Mouse (Mus musculus) CD8-positive naive resting alpha-beta T cell, adult 2 months (primary cell): ENCODE measurements around the gene Tcp11l1.
A peak's percentile ranks its signal among the peaks of the same experiment; 100 is the strongest.

Experiments
- DNase-seq, 2 experiments: peaks; one replicate each; pipeline ENCODE4 v3.0.0; 2022; ENCODE audit warnings: low read depth in 2 of 2, low spot score in 2 of 2

The Tcp11l1 gene

DNA sequence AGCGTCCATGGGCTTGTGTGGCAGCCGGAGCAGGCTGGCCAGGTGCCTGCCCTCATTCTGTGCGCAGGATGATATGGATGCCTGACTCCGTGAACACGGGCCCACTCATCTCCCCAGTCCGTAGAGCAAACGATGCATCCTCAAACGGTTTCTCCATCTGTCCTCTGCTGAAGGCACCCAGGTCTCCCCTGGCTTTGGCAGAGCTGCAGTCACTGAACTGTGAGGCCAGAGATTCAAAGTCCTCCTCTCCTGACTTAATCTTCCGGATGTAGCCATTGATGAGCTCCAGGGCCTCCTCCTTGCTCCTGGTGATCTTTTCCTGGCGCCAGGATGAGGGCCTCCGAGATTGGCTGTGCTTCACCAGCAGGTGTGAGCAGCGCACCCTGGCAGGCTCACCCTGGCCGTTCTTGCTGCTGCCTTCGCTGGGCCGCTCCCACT, 2.3 kb upstream of the Tcp11l1 start:
- no peak for DNase-seq

DNA sequence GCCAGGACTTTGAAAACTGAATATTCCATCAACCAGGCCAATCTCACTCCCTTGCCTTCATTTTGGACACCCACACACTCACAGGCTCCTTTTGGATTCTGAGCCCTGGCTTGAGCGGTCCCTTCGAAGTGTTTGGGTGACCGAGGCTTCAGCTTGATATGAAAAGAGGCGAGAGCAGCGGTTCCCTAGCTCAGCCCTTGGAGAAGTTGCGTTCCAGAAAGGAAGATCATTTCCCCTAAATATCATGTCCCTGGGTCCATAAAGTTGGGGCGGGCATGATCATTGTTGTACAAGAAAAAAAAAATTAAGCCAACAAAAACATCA, 479 bp upstream of the Tcp11l1 start:
- DNase-seq = no peak

DNA sequence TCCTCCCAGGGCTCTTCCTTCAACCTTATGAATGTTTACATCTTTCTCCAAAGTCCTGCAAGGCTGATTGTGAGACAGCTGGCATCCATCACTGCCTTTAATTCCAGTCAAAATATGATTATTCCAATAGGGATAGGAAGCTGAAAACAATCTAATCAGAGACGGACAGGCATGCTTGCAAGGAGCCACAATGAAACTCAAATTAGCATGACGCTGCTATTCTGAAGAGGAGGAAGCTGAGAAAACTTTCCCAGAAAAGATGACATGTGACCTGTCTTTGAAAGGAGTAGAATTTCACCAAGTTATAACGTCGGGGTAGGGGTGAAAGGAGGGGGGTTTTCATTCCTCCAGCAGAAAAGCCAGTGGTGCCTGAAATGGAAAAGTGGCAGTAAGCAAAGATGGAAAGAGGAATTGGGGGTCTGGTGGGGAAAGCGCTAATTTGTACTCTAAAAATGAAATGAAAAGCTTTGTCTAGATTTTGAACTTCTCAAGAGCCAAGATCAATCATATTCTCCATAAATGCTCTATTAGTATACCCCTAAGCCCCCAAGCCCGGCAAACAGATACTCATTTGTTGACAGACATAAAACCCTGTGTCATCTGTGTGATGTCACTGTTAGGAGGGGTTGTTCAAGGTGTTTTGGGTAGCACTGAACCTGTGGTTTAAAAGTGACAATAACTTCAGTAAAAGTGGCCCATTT, 1.1 kb downstream of the Tcp11l1 start:
- DNase-seq = no peak

DNA sequence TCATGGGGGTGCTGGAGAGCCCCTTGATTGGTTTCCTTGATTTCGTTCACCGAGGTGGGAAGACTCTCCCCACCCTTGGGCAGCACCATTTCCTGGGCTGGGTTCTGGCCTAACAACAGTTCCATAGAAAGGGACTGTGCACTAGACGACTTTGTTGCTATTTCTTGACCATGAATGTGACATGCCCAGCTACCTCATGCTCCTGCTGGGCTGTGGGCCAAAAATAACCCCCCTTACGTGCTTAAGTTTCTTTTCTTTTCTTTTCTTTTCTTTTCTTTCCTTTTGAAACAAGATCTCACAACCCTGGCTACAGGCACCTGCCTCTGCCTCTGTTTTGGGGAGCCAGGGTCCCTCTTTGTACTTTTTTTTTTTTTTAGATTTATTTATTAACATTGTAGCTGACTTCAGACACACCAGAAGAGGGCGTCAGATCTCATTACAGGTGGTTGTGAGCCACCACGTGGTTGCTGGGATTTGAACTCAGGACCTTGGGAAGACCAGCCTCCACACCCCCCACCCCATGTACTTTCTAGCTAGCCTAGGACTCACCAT, 2.1 kb downstream of the Tcp11l1 start:
- DNase-seq = no peak

DNA sequence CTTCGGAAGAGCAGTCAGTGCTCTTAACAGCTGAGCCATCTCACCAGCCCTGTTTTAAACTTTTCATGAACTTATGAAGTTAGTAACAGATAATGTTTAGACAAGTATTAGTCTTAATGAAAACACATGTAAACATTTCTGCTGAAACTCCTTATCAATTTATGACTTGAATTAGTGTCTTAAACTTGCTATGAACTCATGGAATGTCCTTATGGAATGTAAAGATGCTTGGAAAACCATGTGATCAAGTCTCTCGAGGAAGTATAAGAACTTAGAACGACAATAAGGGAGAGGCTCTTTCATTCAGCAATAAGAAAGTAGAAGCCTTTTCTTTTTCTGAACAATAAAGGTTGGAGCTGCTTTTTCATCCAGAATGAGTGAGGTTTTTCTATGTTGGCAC, 7.6 kb downstream of the Tcp11l1 start:
- no peak for DNase-seq

DNA sequence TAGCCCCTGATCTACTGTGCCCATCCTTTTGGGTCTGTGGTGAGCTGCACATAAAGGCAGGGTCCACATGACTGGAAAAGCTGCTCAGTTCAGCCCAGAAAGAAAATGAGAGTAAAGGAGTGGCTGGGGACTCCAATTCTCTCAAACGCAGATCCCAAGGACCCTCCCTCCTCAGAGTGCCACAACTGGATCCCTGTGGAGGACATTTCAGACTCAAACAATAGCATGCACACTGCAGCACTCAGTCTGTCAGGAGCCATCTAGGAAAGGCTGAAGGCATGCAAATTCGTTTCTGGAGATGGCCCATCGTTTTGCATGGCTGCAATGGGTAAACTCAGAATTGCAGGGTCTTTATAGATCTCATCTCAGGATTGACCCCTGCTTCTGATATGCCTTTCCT, 8.8 kb downstream of the Tcp11l1 start:
- no peak for DNase-seq

DNA sequence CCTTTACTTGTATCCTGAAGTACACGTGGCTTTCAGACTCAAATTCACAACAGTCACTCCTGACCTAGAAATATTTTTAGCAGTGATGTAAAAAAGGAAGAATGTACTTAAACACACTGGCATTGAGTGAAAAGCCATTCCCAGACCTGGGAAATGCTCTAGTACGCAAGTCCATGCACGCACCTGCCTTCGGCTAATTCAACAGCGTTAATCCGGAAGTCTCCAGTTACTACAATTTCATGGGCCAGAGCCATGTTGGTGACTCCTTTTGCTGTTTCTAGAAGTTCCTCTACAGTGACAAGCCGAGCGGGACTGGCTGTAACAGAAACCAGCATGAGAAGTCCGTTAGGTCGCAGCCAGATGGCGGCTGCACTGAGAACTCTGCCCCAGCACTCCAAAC, 12.3 kb downstream of the Tcp11l1 start:
- DNase-seq = no peak

DNA sequence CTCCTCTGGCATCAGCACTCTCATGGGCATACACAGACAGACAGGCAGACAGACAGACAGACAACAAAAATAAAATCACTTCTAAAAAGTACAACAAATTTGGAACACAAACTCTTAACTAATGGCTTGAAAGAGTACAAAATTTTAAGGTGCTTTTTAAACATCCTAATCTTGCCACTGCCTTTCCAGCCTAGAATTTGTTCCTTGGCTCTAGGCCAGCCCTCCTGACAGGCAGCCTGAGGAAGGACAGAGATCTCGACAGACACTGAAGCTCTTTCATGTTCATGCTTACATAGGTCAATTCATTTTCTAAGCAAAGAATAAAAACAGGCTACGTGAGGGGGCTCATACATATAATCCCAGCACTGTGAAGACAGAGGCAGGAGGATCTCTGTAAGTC, 19.4 kb downstream of the Tcp11l1 start:
- DNase-seq = no peak

DNA sequence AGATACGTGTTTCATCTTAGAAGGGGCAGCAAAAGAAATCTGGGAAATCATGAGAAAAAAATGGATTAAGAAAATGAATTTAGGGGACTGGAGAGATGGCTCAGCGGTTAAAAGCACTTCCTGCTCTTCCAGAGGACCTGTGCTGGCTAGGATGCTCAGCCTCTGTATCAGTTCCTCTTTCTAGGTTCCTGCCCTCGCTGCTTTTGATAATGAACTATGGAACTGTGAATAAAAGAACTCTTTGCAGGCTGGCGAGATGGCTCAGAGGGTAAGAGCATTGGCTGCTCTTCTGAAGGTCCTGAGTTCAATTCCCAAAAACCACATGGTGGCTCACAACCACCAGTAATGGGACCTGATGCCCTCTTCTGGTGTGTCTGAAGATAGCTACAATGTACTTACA, 21.2 kb downstream of the Tcp11l1 start:
- DNase-seq = no peak

DNA sequence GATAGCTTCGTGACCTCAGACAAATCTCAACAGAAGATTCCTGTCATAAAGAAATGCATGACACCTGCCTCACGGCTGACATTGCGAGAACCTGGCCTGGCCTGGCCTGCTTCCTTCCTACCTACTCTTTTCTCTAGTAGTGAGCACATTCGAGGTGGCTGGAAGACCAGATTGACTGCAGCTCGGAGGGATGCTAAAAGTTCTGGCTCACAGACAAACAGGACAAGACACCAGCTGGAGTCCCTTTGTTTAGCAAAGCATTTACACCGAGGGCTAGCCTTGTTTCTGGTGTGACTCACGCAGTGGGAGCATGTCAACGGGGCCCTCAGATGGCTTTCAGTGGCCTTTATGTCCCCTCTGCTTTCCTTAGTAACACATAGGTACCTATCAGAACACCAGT, 23.2 kb downstream of the Tcp11l1 start:
- no peak for DNase-seq

DNA sequence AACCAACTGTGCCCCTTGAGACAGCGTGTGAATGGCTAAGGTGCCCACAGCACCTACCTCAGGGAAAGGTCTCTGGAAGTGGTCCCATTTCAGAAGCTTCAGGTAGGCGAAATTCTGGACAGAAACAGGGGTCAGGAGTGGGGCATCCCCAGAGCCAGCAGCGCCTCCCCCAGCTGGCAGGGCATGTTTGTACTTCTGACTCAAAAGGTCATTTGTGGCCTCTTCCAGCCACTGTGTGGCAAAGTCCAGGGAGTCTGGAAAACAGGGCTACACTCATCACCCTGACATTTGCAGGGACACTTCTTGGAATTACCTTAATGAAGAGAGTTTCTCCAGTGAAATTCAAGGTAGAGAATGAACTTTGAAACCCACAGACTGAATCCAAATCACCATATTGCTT, 23.6 kb downstream of the Tcp11l1 start:
- no peak for DNase-seq

DNA sequence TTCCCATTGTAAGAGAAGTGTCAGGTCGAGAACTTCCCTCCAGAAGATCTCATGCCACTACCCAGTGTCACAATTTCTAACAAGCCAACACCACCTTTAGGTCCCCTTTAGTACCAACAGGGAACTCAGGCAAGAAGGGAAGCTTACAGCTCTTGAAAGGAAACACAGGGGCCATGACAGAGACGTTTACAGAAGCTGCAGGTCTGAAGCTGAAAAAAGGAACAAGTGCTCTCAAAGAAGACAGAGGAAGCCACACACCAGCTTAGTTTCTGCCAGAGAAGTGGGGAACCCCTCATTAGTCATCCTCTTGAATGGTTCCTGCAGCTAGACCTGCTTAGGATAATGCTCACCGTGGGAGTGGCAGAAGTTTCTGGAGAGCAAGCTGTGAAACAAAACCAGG, 24.7 kb downstream of the Tcp11l1 start:
- no peak for DNase-seq

DNA sequence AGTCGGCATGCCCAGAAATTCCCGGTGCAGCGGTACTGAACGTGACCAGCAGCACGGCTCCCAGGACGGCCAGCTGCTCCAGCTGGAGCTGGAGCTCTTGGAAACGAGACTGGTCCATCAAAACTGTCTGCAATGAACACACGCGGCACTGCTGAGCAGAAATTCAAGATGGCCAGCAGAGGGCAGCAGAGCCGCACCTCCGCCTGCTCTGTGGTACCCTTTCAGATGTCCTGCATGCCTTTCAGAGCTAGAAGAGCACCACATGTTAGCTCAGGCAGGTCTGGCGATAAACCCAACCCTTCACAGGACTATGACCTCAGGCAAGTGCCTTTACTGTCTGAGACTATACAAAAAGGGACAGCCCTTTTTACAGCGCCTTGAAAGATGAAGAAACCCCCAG, 26.6 kb downstream of the Tcp11l1 start:
- peak; percentile 35 to 48 for DNase-seq

DNA sequence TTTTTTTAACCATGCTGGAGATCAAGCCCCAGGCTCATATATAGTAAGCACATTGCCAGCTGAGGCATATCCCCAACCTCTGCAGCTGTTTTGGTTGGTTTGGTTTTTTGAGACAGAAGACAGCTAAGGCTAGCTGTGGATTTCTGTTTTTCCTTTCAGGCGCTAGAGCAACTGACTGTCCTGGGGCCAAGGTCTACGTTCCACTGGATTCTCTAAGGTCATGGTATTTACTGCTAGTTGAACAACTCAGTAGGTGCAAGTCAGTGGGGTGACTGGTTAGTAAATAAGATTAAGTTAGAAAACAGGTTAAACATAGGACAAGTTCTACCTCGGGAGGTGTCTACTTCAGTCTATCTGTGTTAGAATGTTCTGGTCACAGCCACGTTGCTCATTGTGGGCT, 27.2 kb downstream of the Tcp11l1 start:
- no peak for DNase-seq

DNA sequence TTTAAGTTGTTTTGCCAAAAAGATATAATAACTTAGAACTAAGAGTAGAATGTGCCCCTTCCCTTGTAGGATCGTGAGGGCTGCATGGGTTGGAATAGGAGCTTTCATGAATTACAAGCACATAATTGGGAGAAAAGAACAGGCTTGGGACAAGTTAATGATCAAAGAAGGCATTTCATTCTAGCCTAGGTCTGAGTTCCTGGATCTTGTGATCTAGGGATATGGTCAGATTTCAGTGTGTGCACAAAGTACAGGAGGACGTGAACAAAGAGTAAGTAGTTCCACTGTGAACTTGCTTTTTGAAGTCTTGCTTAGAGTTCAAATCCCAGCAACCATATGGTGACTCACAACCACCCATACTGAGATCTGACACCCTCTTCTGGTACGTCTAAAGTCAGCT, 34.6 kb downstream of the Tcp11l1 start:
- DNase-seq = no peak

DNA sequence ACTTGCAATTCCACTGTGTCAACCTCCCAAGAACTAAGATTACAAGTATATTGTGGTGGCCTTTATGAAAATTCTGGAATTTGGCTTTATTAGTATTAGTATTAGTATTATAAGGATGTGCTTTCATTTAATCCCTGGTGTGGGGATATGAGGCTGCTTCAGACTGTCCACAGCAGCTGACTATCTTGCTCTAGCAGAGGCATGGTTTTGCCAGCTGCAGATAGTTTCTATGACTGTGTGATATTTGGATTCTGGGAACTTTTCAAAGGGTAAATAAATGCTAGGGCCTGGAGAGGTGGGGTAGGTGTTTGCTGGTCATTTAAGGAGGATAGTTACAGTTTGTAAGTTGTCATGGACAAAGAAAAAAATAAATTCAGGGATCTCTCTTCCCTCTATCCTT, 40.2 kb downstream of the Tcp11l1 start:
- no peak for DNase-seq

DNA sequence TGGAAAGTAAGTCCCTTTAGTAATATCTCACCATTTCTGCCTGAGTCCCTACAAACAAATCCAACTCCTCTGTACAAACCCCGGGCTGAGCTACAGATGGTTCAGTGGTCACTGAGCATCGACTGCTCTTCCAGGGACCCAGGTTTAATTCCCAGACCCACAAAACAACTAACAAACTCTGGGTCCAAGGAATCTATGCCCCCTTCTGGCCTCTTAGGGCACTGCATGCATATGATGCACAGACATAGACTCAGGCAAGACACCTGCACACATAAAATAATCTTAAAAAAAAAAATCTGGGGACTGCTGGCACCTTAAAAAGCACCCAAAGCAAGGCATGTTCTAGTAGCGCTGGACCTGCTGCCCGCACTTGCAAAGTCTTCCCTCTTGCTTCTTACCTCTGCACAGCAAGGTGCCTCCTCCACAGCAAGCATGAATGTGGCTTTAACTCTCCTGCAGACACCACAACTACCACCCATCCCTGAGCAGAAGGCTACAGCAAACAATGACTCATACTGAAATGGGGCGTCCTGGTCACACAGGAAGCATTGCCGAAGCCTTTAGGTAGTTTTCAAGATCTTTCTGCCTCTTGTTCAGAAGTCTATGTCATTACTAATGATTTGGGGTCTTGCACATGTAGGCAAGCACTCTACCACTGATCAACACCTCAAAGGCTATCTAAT, 42.7 kb downstream of the Tcp11l1 start:
- no peak for DNase-seq

DNA sequence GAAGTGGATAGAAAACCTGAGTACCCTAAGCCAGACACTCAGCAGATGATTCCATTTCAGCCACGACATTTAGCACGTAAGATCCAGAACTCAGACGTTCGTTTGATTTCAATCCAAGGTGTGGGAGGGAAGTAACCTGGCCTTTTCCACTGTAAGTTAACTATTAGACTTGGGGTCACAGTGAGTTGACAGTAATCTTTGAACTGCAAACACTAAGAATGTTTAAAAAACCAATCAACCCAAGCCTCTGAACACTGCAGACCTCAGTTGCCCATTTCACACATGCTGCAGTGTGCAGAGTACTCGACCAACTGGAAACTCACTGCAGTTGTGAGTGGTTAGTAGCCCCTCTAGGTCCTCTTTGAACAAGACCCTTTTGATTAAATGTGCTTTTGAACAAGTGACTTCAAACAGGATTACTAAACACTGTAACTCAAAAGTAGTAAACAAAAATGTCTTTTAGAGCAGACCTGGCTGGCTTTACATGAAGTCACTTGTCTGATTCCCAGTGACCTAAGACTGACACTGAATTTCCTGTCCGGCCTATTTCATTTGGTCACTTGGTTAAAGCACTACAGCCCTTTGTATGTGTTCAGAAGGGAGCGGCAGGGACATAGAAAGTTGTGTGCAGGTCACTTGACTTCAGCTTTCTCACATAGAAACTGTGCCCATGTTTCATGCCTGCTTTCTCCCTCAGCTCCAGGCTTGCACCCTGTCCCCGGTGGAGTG, 48.4 kb downstream of the Tcp11l1 start:
- no peak for DNase-seq

DNA sequence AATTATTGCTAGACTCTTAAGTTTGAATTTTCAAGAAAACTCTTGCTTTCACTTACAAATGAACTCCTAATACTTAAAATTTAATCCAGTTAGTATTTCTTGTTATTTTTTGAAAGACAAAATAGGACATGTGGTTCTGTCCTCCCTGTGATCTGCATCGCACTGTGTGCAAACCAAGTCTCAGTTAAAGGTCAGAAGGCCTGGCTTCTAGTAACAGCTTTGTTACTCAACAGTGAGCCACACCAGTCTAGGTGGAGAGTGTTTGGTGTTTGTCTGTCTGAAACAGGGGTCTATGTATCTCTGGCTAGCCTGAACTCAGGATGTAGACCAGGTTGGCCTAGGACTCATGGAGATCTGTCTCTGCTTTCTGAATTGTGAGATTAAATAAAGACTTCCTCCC, 53.3 kb downstream of the Tcp11l1 start:
- DNase-seq = no peak

DNA sequence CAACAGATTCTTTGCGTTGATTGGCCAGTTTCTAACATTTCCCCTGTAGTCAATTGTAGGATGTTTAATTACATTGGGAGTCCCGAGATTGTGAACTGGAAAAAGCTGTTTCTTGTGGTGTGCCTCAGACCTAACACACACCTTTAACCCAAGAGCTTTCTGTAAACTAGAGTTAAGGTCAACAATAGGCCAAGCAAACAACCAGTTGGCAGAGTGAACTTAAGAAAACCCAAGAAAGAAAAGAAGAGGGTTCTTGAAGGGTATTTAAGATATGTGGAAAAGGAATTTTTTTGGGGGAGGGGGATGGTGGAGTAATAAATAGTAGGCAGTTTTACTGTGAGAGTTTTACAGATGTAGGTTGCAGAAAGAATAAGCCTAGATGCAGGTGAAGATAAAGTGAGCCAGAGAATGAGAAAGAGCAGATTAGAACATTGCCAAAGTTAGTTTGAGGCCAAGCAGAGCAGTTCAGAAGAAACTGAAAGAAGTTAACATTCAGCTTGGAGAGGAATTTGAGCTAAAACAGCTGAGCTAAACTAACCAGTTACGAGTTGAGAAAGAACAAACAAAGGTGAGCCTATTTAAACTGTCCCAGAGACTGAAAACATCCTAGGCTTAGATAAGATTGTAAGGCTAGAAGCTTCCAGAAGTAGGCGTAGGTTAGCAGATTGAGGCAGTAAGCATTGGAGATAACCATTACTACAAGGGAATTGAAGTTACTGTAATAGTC, 95.8 kb downstream of the Tcp11l1 start:
- no peak for DNase-seq

DNA sequence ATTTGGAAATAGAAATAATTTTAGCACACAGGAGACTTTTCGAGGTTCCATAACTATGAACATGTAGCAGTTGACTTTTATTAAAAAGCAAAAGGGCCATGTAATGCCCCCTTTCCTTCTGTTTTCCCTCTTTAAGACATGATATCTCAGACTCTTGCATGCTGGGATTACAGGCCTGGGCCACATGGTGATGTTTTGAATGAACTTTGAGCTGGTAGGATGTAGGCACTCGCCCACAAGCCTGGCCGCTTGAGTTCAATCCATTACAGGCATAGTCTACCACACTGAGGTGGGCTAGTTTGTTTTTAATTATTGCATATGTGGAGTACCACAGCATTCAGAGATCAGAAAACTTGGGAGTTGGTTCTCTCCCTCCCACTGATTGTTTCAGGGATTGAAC, 97.2 kb downstream of the Tcp11l1 start:
- DNase-seq = no peak
